Mouse (Mus musculus) monocyte, adult 5-6 weeks (primary cell): ENCODE measurements around the gene Slc44a3. TPM values are rescaled to one million over a fixed set of nuclear protein-coding genes. Genes with fewer than 3 reads are reported as not detected.

Experiments used
- ATAC-seq: fragments of 153-309, 156-312 bp; replicated peaks from 2 replicates; pipeline ENCODE4 v1.8.0; 2017; ENCODE audit warnings: mild to moderate bottlenecking; ENCODE audit not compliant: low TSS enrichment, insufficient number of reproducible peaks, severe bottlenecking, poor library complexity, low FRiP score
- total RNA-seq: library from RNA; stranded (forward); fragments of 200-1000, 200-491, 200-594 nt; gene quantifications from 3 replicates; pipeline ENCODE4 v1.2.3, GENCODE M21; 2017

Slc44a3 gene
- total RNA-seq, 1 experiment from 2014 or later: not detected

- ATAC-seq: no peak
Measured at GRCm38 (mm10) chr3:121469185-121469975, 62.8 kb downstream of the Slc44a3 start.

- no peak for ATAC-seq
Measured at GRCm38 (mm10) chr3:121468136-121468535, 64.1 kb downstream of the Slc44a3 start.

- no peak for ATAC-seq
Measured at GRCm38 (mm10) chr3:121467094-121467552, 65.1 kb downstream of the Slc44a3 start.

GRCm38 (mm10) chr3:121465795-121466194 lies 66.4 kb downstream of the Slc44a3 start:
- no peak for ATAC-seq

GRCm38 (mm10) chr3:121464733-121465305 lies 67.4 kb downstream of the Slc44a3 start:
- no peak for ATAC-seq

DNA sequence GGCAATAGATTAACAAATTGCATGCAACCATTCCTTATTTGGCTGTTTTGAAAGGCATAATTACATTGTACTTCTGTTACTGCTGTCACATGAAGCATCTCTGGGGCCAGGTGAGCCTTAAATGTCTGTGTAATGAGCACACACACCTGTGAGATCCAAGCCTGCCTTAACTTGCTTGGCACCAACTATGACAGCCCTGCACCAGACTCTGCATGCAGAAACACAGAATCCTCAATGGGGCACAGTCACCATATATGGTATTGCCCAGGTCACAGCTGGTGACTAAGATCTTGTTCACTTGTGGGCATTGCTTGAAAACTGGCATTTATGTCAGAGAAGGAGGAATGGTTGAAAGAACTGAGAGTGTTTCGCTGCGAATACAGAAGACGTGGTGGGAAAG lies 69.4 kb downstream of the Slc44a3 start:
- ATAC-seq: no peak

GRCm38 (mm10) chr3:121461477-121461876 lies 70.7 kb downstream of the Slc44a3 start:
- no peak for ATAC-seq

GRCm38 (mm10) chr3:121460473-121461193 lies 71.6 kb downstream of the Slc44a3 start:
- no peak for ATAC-seq

- no peak for ATAC-seq
Measured at GRCm38 (mm10) chr3:121458545-121459492, 73.4 kb downstream of the Slc44a3 start.

DNA sequence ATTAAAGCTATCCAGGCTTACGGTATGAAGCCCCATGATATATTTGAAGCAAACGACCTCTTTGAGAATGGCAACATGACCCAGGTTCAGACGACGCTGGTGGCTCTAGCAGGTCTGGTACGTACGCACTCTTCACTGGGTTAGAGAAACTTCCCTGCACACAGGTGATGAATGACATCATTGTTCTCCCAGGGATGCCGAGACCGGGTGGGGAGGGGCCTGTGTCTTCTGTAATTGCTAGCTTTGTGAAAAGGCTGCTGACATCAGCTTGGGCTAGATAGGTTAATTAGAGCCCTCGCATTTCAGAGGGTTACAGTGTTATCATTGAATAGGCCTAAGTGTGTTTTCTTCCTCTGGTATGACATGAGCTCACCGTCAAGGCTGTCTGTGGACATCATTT lies 80.8 kb downstream of the Slc44a3 start:
- no peak for ATAC-seq

GRCm38 (mm10) chr3:121449527-121449926 lies 82.7 kb downstream of the Slc44a3 start:
- no peak for ATAC-seq

DNA sequence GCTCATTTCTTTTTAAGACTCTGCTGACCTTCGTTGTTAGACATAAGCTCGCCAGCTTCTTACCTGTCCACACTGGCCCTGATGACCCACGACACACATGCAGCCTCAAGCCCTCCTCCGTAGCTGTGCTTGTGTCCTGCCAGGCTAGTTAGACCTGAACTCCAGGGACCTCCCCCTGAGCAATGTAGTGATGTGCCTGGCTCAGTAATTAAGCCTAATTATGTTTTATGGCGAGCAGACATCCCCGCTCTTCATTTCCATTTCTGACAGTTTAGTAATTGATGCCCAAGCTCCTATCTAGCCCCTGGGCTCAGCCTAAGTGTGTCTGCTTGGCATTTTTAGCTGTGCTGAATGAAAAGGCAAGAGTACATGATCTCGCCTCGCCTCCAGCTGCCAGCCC lies 83.6 kb downstream of the Slc44a3 start:
- ATAC-seq: no peak

DNA sequence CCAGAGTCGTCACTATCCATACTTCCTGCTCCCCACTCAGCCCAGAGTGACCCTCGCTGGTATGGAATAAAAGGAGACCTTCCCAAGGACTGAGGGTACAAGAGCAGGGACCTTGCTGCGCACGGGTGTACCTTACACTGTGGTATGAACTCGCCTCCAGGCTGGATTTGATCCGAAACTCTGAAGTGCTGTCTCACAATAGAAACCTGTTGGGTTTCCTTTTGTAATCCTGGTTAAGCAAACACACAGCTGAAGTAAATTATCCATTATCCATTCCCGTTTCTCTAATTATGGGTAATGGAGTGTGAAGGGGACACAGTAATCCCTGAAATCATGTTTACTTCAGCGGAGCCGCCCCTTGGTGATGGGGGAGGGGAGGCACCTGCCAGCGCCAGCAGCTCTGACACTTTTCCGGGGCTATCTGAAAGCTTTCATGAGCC lies 84.2 kb downstream of the Slc44a3 start:
- no peak for ATAC-seq

GRCm38 (mm10) chr3:121446454-121446853 lies 85.8 kb downstream of the Slc44a3 start:
- no peak for ATAC-seq

- no peak for ATAC-seq
Measured at GRCm38 (mm10) chr3:121444414-121444813, 87.8 kb downstream of the Slc44a3 start.

DNA sequence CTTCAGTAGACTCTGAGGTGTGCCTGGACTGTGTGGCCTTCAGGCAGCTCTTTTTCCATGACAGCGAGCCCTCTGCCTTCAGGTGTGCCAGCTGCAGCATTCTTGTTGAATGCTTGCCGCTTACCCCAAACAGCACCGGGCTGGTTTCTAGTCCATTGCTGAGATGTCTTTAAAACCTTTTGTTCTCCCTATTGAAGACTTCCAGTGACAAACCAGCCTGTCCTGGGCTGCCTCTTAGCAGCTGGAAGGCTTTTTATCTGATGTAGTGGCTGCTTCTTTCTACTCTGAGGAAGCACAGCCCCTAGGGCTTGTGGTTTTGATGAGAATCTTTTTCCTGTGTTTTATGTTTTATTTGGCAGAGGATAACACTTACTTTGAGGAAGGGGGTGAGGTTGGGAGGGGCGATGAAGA lies 88.3 kb downstream of the Slc44a3 start:
- ATAC-seq: no peak

DNA sequence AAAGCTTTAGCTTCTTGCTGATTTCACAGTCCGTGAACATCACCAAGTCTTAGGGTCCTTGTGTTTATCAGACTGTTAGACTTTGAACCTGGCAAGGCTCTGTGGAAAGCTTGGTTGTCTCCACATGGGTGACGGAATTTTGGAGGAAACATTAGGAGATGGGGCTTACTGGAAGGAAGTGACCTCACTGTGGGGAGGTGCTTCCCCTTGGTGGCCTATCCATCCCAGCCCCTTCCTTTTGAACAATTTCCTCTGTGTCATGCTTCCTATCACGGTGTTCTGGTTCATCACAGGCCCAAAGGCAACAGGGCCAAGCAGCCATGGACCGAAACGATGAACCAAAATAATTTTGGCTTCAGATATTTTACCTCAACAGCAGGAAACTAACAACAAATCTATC lies 89.9 kb downstream of the Slc44a3 start:
- no peak for ATAC-seq

DNA sequence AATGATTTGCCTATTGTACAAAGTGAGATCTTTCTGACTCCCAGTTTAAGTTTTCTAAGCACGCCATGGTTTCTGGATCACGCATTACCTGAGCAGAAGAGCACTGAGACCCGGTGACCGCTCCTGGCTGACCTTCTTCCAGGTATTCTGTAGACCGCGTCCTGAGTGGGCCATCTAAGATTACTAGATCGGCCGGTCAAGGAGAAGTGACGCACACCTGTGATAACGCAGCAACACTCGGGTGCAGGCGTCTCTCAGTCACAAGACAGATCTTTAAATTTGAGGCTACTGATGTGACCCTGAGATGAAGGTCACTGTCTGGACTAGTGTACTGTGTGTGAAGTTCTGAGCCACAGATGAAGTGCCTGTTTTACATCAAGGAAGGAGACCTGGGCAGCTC lies 90.7 kb downstream of the Slc44a3 start:
- no peak for ATAC-seq
